Mouse (Mus musculus) heart, postnatal 0 days (tissue): ENCODE measurements at regions not wholly inside any gene's neighbourhood (a gene's known extent, or its start where the extent isn't known, plus 50 kb on each side); places are given as distances from the start of the nearest gene placed in this dataset.

Source experiments
- CTCF ChIP-seq: IDR thresholded peaks from 2 replicates; pipeline ENCODE4 v1.5.1; 2016; ENCODE audit warnings: antibody characterized with exemption, control low read depth, low read depth
- EP300 ChIP-seq: IDR thresholded peaks from 2 replicates; pipeline ENCODE4 v1.6.1; 2016; ENCODE audit warnings: antibody characterized with exemption, low read depth

GRCm38 (mm10) chr1:158193968-158194565 is 162.1 kb downstream of the Brinp2 start:
- no peak for TF ChIP-seq CTCF
- no peak for TF ChIP-seq EP300
